Mouse (Mus musculus): Measurements from ENCODE around the gene Adamtsl2.

Gene Adamtsl2

GRCm38 (mm10) chr2:27112585-27112984 is 33.4 kb downstream of the Adamtsl2 start:
- in situ Hi-C loops (cut with MboI, MseI) = no loop called here

- in situ Hi-C loops (cut with MboI, MseI) = no loop called here
Measured at GRCm38 (mm10) chr2:27114169-27114568, 35.0 kb downstream of the Adamtsl2 start.

GRCm38 (mm10) chr2:27118452-27118851 is 39.3 kb downstream of the Adamtsl2 start:
- in situ Hi-C loops (cut with MboI, MseI) = no loop called here

GRCm38 (mm10) chr2:27119766-27120165 is 40.6 kb downstream of the Adamtsl2 start:
- in situ Hi-C loops (cut with MboI, MseI) = no loop called here

- in situ Hi-C loops (cut with MboI, MseI) = no loop called here
Measured at GRCm38 (mm10) chr2:27120241-27120641, 41.1 kb downstream of the Adamtsl2 start.

GRCm38 (mm10) chr2:27121626-27122355 is 42.6 kb downstream of the Adamtsl2 start:
- in situ Hi-C loops (cut with MboI, MseI) = no loop called here

- in situ Hi-C loops (cut with MboI, MseI) = no loop called here
Measured at GRCm38 (mm10) chr2:27122578-27122977, 43.4 kb downstream of the Adamtsl2 start.

- in situ Hi-C loops (cut with MboI, MseI) = no loop called here
Measured at GRCm38 (mm10) chr2:27123121-27123520, 43.9 kb downstream of the Adamtsl2 start.

- in situ Hi-C loops (cut with MboI, MseI) = no loop called here
Measured at GRCm38 (mm10) chr2:27125979-27126378, 46.8 kb downstream of the Adamtsl2 start.

GRCm38 (mm10) chr2:27126496-27126895 is 47.3 kb downstream of the Adamtsl2 start:
- in situ Hi-C loops (cut with MboI, MseI) = no loop called here

- in situ Hi-C loops (cut with MboI, MseI) = no loop called here
Measured at GRCm38 (mm10) chr2:27128990-27129389, 49.8 kb downstream of the Adamtsl2 start.

GRCm38 (mm10) chr2:27135935-27136334 is 56.8 kb downstream of the Adamtsl2 start:
- in situ Hi-C loops (cut with MboI, MseI) = no loop called here

- in situ Hi-C loops (cut with MboI, MseI) = no loop called here
Measured at GRCm38 (mm10) chr2:27136336-27136735, 57.2 kb downstream of the Adamtsl2 start.

- in situ Hi-C loops (cut with MboI, MseI) = no loop called here
Measured at GRCm38 (mm10) chr2:27136789-27137188, 57.6 kb downstream of the Adamtsl2 start.

- in situ Hi-C loops (cut with MboI, MseI) = no loop called here
Measured at GRCm38 (mm10) chr2:27138356-27138755, 59.2 kb downstream of the Adamtsl2 start.

- in situ Hi-C loops (cut with MboI, MseI) = no loop called here
Measured at GRCm38 (mm10) chr2:27141950-27142693, 62.9 kb downstream of the Adamtsl2 start, which contains the start of gene Fam163b. TSS of gene Fam163b (minus strand) at chr2:27142491.

GRCm38 (mm10) chr2:27144957-27145356 is 65.8 kb downstream of the Adamtsl2 start:
- in situ Hi-C loops (cut with MboI, MseI) = no loop called here

- in situ Hi-C loops (cut with MboI, MseI) = no loop called here
Measured at GRCm38 (mm10) chr2:27146840-27147239, 67.7 kb downstream of the Adamtsl2 start.

- in situ Hi-C loops (cut with MboI, MseI) = no loop called here
Measured at GRCm38 (mm10) chr2:27149457-27149856, 70.3 kb downstream of the Adamtsl2 start.

- in situ Hi-C loops (cut with MboI, MseI) = no loop called here
Measured at GRCm38 (mm10) chr2:27154466-27155185, 75.4 kb downstream of the Adamtsl2 start.

GRCm38 (mm10) chr2:27156596-27156995 is 77.4 kb downstream of the Adamtsl2 start:
- in situ Hi-C loops (cut with MboI, MseI) = no loop called here

Measured in regulatory T cell (primary cell).